Mouse (Mus musculus) heart, embryonic 14.5 days (tissue): ENCODE data around the gene Stab1. TPM values are rescaled to one million over a fixed set of nuclear protein-coding genes. Genes with fewer than 3 reads are reported as not detected.

Experiments used
- ATAC-seq: fragments of 200-750 bp; cut with Nextera tagmentation; 2 replicates; pipeline ENCODE4 v1.8.0; 2017; ENCODE audit warnings: low read depth, moderate TSS enrichment; ENCODE audit not compliant: insufficient number of reproducible peaks, insufficient read depth, low FRiP score
- H3K27ac ChIP-seq, 2 experiments: fragments of 200-500 bp in 1 of 2; fragments of 300-500 bp in 1 of 2; sonication (generic) in 1 of 2; replicated peaks in 1 of 2; 2 replicates each; pipeline ENCODE4 v1.5.1; 2012 to 2014; ENCODE audit warnings: low read depth in 2 of 2, low read length in 2 of 2, control low read depth in 1 of 2, mild to moderate bottlenecking in 1 of 2, mixed read lengths in 1 of 2; ENCODE audit not compliant: control insufficient read depth in 1 of 2, insufficient read depth in 1 of 2
- H3K27me3 ChIP-seq: fragments of 300-500 bp; sonication (generic); 2 replicates; pipeline ENCODE4 v1.6.1; 2014; ENCODE audit warnings: mild to moderate bottlenecking, low read length, control low read depth; ENCODE audit not compliant: control insufficient read depth, insufficient read depth
- H3K36me3 ChIP-seq: fragments of 300-500 bp; sonication (generic); 2 replicates; pipeline ENCODE4 v1.6.1; 2014; ENCODE audit warnings: mild to moderate bottlenecking, control low read depth, low read length, mixed read lengths; ENCODE audit not compliant: control insufficient read depth, insufficient read depth
- H3K4me1 ChIP-seq, 2 experiments: fragments of 200-500 bp in 1 of 2; fragments of 300-500 bp in 1 of 2; sonication (generic) in 1 of 2; 2 replicates each; pipeline ENCODE4 v1.6.1; 2012 to 2014; ENCODE audit warnings: low read length in 2 of 2, control low read depth in 1 of 2, mixed read lengths in 1 of 2; ENCODE audit not compliant: control insufficient read depth in 2 of 2, insufficient read depth in 2 of 2
- H3K4me2 ChIP-seq: fragments of 300-500 bp; sonication (generic); 2 replicates; pipeline ENCODE4 v1.6.1; 2014; ENCODE audit warnings: mild to moderate bottlenecking, low read length
- H3K4me3 ChIP-seq, 2 experiments: fragments of 200-500 bp in 1 of 2; fragments of 300-500 bp in 1 of 2; sonication (generic) in 1 of 2; 2 replicates each; pipeline ENCODE4 v1.5.1; 2012 to 2014; ENCODE audit warnings: low read length in 2 of 2, mild to moderate bottlenecking in 2 of 2, control low read depth in 1 of 2, low read depth in 1 of 2, moderate library complexity in 1 of 2; ENCODE audit not compliant: control insufficient read depth in 1 of 2, insufficient read depth in 1 of 2
- H3K9ac ChIP-seq: fragments of 300-500 bp; sonication (generic); 2 replicates; pipeline ENCODE4 v1.6.1; 2014; ENCODE audit warnings: mild to moderate bottlenecking, low read length
- H3K9me3 ChIP-seq: fragments of 300-500 bp; sonication (generic); 2 replicates; pipeline ENCODE4 v1.6.1; 2016; ENCODE audit warnings: low read length, control low read depth; ENCODE audit not compliant: control insufficient read depth
- WGBS: fragments of 180-500 bp; shearing (Covaris S2); extraction: QIAGEN DNeasy Blood & Tissue Kit; methylation state at CpG from one replicate; pipeline ENCODE4 v1.1.7; 2014; 5-methylcytosine and 5-hydroxymethylcytosine counted together
- polyA plus RNA-seq: library from polyadenylated mRNA; unstranded; fragments of >200 nt; fragmentation: Nextera tagmentation; extraction: Ambion mirVana; gene quantifications from 2 replicates; pipeline ENCODE4 v1.2.1, GENCODE M21; 2014

The Stab1 gene
- polyA plus RNA-seq, 1 experiment from 2014 or later: 66.8 TPM

GRCm38 (mm10) chr14:31165010-31165409 lies 3.4 kb downstream of the Stab1 start:
- peaks cover 14% of the 10 kb centered on the region for H3K36me3 ChIP-seq
- no peak overlapping the region for H3K4me3 ChIP-seq
- H3K27me3 ChIP-seq: no peaks in the 10 kb centered on the region
- peaks cover 16 to 37% of the 10 kb centered on the region in 2 experiments for H3K4me1 ChIP-seq
- no peak for ATAC-seq
- no peaks in the 10 kb centered on the region for H3K9me3 ChIP-seq
- 74% methylated on average over 2 of the region's 2 CpGs for WGBS
- no peak overlapping the region for H3K4me2 ChIP-seq
- H3K9ac ChIP-seq: no peak overlapping the region
- no peak overlapping the region for H3K27ac ChIP-seq

GRCm38 (mm10) chr14:31164067-31164466 lies 4.4 kb downstream of the Stab1 start:
- H3K4me2 ChIP-seq: peak overlapping the region; percentile 16; the same call in 1 of the 2 replicates
- 0 out of 2 replicates have a peak overlapping the region, but pooled peaks have one; percentile 2 for H3K9ac ChIP-seq
- no peak overlapping the region for H3K4me3 ChIP-seq
- ATAC-seq: 0 out of 2 replicates have a peak, but pooled peaks have one; percentile 20
- no peaks in the 10 kb centered on the region for H3K9me3 ChIP-seq
- H3K27me3 ChIP-seq: no peaks in the 10 kb centered on the region
- peaks cover 16 to 38% of the 10 kb centered on the region in 2 experiments for H3K4me1 ChIP-seq
- 29% methylated on average over 8 of the region's 8 CpGs for WGBS
- peaks cover 12% of the 10 kb centered on the region for H3K36me3 ChIP-seq
- peak overlapping the region; percentile 47 to 53; a peak in 3 of 4 replicates for H3K27ac ChIP-seq

GRCm38 (mm10) chr14:31161638-31162037 lies 6.8 kb downstream of the Stab1 start:
- no peak for ATAC-seq
- no peak overlapping the region for H3K4me2 ChIP-seq
- H3K27me3 ChIP-seq: no peaks in the 10 kb centered on the region
- 88% methylated on average over 10 of the region's 10 CpGs for WGBS
- H3K9me3 ChIP-seq: no peaks in the 10 kb centered on the region
- peaks cover 12% of the 10 kb centered on the region for H3K36me3 ChIP-seq
- H3K4me3 ChIP-seq: no peak overlapping the region
- no peak overlapping the region for H3K27ac ChIP-seq
- no peak overlapping the region for H3K9ac ChIP-seq
- peaks cover 16 to 38% of the 10 kb centered on the region in 2 experiments for H3K4me1 ChIP-seq

GRCm38 (mm10) chr14:31161191-31161590 lies 7.2 kb downstream of the Stab1 start:
- 86% methylated on average over 7 of the region's 7 CpGs for WGBS
- no peaks in the 10 kb centered on the region for H3K9me3 ChIP-seq
- ATAC-seq: no peak
- no peak overlapping the region for H3K4me3 ChIP-seq
- H3K36me3 ChIP-seq: peaks cover 12% of the 10 kb centered on the region
- H3K27me3 ChIP-seq: no peaks in the 10 kb centered on the region
- H3K4me1 ChIP-seq: peaks cover 14 to 33% of the 10 kb centered on the region in 2 experiments
- no peak overlapping the region for H3K9ac ChIP-seq
- H3K27ac ChIP-seq: no peak overlapping the region
- H3K4me2 ChIP-seq: no peak overlapping the region

- ATAC-seq: no peak
- no peak overlapping the region for H3K27ac ChIP-seq
- WGBS: 55% methylated on average over 27 of the region's 27 CpGs
These were observed 8.0 kb downstream of the Stab1 start for GRCm38 (mm10) chr14:31160196-31161150.

GRCm38 (mm10) chr14:31145694-31146093 lies 22.7 kb downstream of the Stab1 start:
- Histone ChIP-seq H3K4me1 (no peaks in the 10 kb centered on the region), H3K36me3 (peaks cover 38% of the 10 kb centered on the region), H3K9ac (no peak overlapping the region), H3K27me3 (no peaks in the 10 kb centered on the region), H3K4me3 (no peak overlapping the region), H3K27ac (no peak overlapping the region), H3K9me3 (0 out of 2 replicates have a peak, but pooled peaks cover 3% of the 10 kb centered on the region), H3K4me2 (no peak overlapping the region)
- WGBS: 88% methylated on average over 11 of the region's 11 CpGs
- ATAC-seq: no peak

More at GRCm38 (mm10) chr14:31160196-31161150, 8.0 kb downstream of the Stab1 start:
- Histone ChIP-seq H3K4me2 (peak overlapping the region; percentile 3; the same call in 1 of the 2 replicates), H3K27me3 (no peaks in the 10 kb centered on the region), H3K9ac (no peak overlapping the region), H3K9me3 (no peaks in the 10 kb centered on the region), H3K4me1 (peaks cover 12 to 31% of the 10 kb centered on the region in 2 experiments), H3K36me3 (peaks cover 12% of the 10 kb centered on the region), H3K4me3 (no peak overlapping the region)

- 93% methylated on average over 14 of the region's 14 CpGs for WGBS
- no peak overlapping the region for H3K4me3 ChIP-seq
- H3K4me1 ChIP-seq: no peaks in the 10 kb centered on the region
- ATAC-seq: no peak
- H3K9me3 ChIP-seq: 0 out of 2 replicates have a peak, but pooled peaks cover 3% of the 10 kb centered on the region
- no peaks in the 10 kb centered on the region for H3K27me3 ChIP-seq
- H3K4me2 ChIP-seq: no peak overlapping the region
- peaks cover 67% of the 10 kb centered on the region for H3K36me3 ChIP-seq
- no peak overlapping the region for H3K27ac ChIP-seq
- no peak overlapping the region for H3K9ac ChIP-seq
These were observed 27.4 kb downstream of the Stab1 start for GRCm38 (mm10) chr14:31141011-31141410.
